Mouse (Mus musculus) CH12.LX (cell line): Measurements from ENCODE around the gene Dnajc8.

Experiments
- CTCF ChIP-seq, 2 experiments: IDR thresholded peaks in 1 of 2; conservative IDR thresholded peaks in 1 of 2; 2 replicates each; pipeline ENCODE4 v1.5.1; 2011 to 2012; ENCODE audit warnings: low read depth in 2 of 2, low read length in 2 of 2, improper control_type of control experiment in 1 of 2, inconsistent platforms in 1 of 2, mild to moderate bottlenecking in 1 of 2, moderate library complexity in 1 of 2
- E2F4 ChIP-seq: IDR thresholded peaks from 2 replicates; pipeline ENCODE4 v1.6.1; 2011; ENCODE audit warnings: low read depth, low read length, improper control_type of control experiment; ENCODE audit not compliant: insufficient replicate concordance
- MAZ ChIP-seq: IDR thresholded peaks from 2 replicates; pipeline ENCODE4 v1.6.1; 2012; ENCODE audit warnings: low read depth, mild to moderate bottlenecking, inconsistent platforms, low read length, improper control_type of control experiment, moderate library complexity
- MXI1 ChIP-seq: IDR thresholded peaks from 2 replicates; pipeline ENCODE4 v1.6.1; 2011; ENCODE audit warnings: mild to moderate bottlenecking, low read depth, low read length, improper control_type of control experiment
- SIN3A ChIP-seq: IDR thresholded peaks from 2 replicates; pipeline ENCODE4 v1.6.1; 2012; ENCODE audit warnings: low read length, improper control_type of control experiment, inconsistent platforms
- UBTF ChIP-seq: IDR thresholded peaks from 2 replicates; pipeline ENCODE4 v1.6.1; 2012; ENCODE audit warnings: low read depth, mild to moderate bottlenecking, inconsistent platforms, low read length, improper control_type of control experiment, moderate library complexity
- USF1 ChIP-seq: IDR thresholded peaks from 2 replicates; pipeline ENCODE4 v1.6.1; 2014; ENCODE audit warnings: low read depth, mild to moderate bottlenecking, inconsistent platforms, low read length, improper control_type of control experiment

DNA sequence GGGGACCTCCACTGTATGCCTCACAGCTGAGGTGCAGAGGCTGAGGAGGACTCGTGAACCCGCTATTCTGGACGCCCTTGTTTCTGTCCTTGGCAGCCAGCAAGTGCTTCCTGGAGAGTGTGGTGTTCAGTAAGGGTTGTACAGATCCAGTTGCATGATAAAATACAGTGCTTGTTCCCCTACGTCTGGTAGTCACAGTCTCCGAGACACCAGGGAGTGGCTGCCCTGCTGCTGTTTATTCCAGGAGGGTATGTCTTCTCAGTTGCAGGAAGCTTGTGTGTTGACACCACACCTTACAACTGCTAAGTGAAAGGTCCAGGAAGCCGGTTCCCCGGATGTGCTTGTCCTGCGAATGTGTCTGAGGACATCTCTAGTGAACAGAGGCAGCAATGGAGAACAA is 19.3 kb downstream of the Dnajc8 start:
- TF ChIP-seq MXI1 (no peak), CTCF (conservative IDR thresholded peaks at IDR 0.05 in 1 of 2, IDR thresholded peaks at IDR 0.05 in 1 of 2; ENCODE audit: low read depth in 2 of 2, low read length in 2 of 2) (no peak), MAZ (no peak), E2F4 (no peak), SIN3A (no peak), UBTF (no peak), USF1 (no peak)
